Mouse (Mus musculus) CH12.LX (cell line): ENCODE results near the gene Zfp846. TPM values are rescaled to one million over a fixed set of nuclear protein-coding genes. Genes with fewer than 3 reads are reported as not detected.

Source experiments
- DNase-seq: peaks from one replicate; pipeline ENCODE4 v3.0.0-alpha.2; 2013; ENCODE audit errors: extremely low read depth
- H3K27ac ChIP-seq: 2 replicates; pipeline ENCODE4 v1.5.1; 2012; ENCODE audit warnings: low read depth, mild to moderate bottlenecking, control low read depth, moderate library complexity; ENCODE audit not compliant: insufficient read depth
- H3K27me3 ChIP-seq: replicated peaks from 2 replicates; pipeline ENCODE3; 2012; ENCODE audit warnings: inconsistent platforms
- H3K36me3 ChIP-seq, 2 experiments: replicated peaks in 1 of 2; 2 replicates each; pipeline versions ENCODE3 to v1.6.1; 2012; ENCODE audit warnings: inconsistent platforms in 1 of 2, low read length in 1 of 2, mild to moderate bottlenecking in 1 of 2, mixed read lengths in 1 of 2, moderate library complexity in 1 of 2; ENCODE audit not compliant: control insufficient read depth in 1 of 2, insufficient read depth in 1 of 2
- H3K4me1 ChIP-seq, 2 experiments: 2 replicates each; pipeline ENCODE4 v1.6.1; 2012; ENCODE audit warnings: inconsistent platforms in 1 of 2, moderate library complexity in 1 of 2; ENCODE audit not compliant: insufficient read depth in 2 of 2, control insufficient read depth in 1 of 2
- H3K4me2 ChIP-seq: 2 replicates; pipeline ENCODE4 v1.6.1; 2012; ENCODE audit warnings: low read depth, mild to moderate bottlenecking, control low read depth; ENCODE audit not compliant: poor library complexity, insufficient read depth, severe bottlenecking
- H3K4me3 ChIP-seq, 3 experiments: fragments of 150-350 bp in 1 of 3; sonication (generic) in 1 of 3; replicated peaks in 1 of 3; 2 replicates each; pipeline versions ENCODE3 to v1.5.1; 2011 to 2012; ENCODE audit warnings: low read depth in 2 of 3, low read length in 2 of 3, mild to moderate bottlenecking in 2 of 3, moderate library complexity in 2 of 3, control low read depth in 1 of 3, improper control_type of control experiment in 1 of 3, inconsistent platforms in 1 of 3, mixed read lengths in 1 of 3; ENCODE audit not compliant: poor library complexity in 1 of 3
- H3K79me2 ChIP-seq: replicated peaks from 2 replicates; pipeline ENCODE4 v1.6.1; 2012; ENCODE audit warnings: mild to moderate bottlenecking, moderate library complexity; ENCODE audit not compliant: control insufficient read depth, poor library complexity, insufficient read depth, severe bottlenecking; ENCODE audit errors: extremely low read depth
- H3K9ac ChIP-seq: 2 replicates; pipeline ENCODE4 v1.6.1; 2012; ENCODE audit warnings: low read depth, mild to moderate bottlenecking, control low read depth, moderate library complexity; ENCODE audit not compliant: insufficient read depth
- H3K9me3 ChIP-seq: replicated peaks from 2 replicates; pipeline ENCODE3; 2012; ENCODE audit warnings: low read length, inconsistent platforms, mixed read lengths
- CHD1 ChIP-seq: IDR thresholded peaks from 2 replicates; pipeline ENCODE4 v1.6.1; 2012; ENCODE audit warnings: low read depth, low read length, improper control_type of control experiment, inconsistent platforms
- CHD2 ChIP-seq: IDR thresholded peaks from 2 replicates; pipeline ENCODE4 v1.6.1; 2011; ENCODE audit warnings: low read length, improper control_type of control experiment
- CTCF ChIP-seq, 2 experiments: IDR thresholded peaks in 1 of 2; conservative IDR thresholded peaks in 1 of 2; 2 replicates each; pipeline ENCODE4 v1.5.1; 2011 to 2012; ENCODE audit warnings: low read depth in 2 of 2, low read length in 2 of 2, improper control_type of control experiment in 1 of 2, inconsistent platforms in 1 of 2, mild to moderate bottlenecking in 1 of 2, moderate library complexity in 1 of 2
- E2F4 ChIP-seq: IDR thresholded peaks from 2 replicates; pipeline ENCODE4 v1.6.1; 2011; ENCODE audit warnings: low read depth, low read length, improper control_type of control experiment; ENCODE audit not compliant: insufficient replicate concordance
- ELF1 ChIP-seq: IDR thresholded peaks from 2 replicates; pipeline ENCODE4 v1.6.1; 2014; ENCODE audit warnings: low read depth, mild to moderate bottlenecking, inconsistent platforms, low read length, improper control_type of control experiment
- EP300 ChIP-seq: IDR thresholded peaks from 2 replicates; pipeline ENCODE4 v1.6.1; 2011; ENCODE audit warnings: low read length, improper control_type of control experiment
- GABPA ChIP-seq: IDR thresholded peaks from 2 replicates; pipeline ENCODE4 v1.6.1; 2012; ENCODE audit warnings: low read depth, low read length, improper control_type of control experiment, inconsistent platforms; ENCODE audit not compliant: insufficient replicate concordance
- HCFC1 ChIP-seq: IDR thresholded peaks from 2 replicates; pipeline ENCODE4 v1.6.1; 2012; ENCODE audit warnings: low read depth, mild to moderate bottlenecking, inconsistent platforms, low read length, improper control_type of control experiment
- IRF4 ChIP-seq: IDR thresholded peaks from 2 replicates; pipeline ENCODE4 v1.6.1; 2014; ENCODE audit warnings: low read depth, mild to moderate bottlenecking, inconsistent platforms, low read length, improper control_type of control experiment
- JUN ChIP-seq: IDR thresholded peaks from 2 replicates; pipeline ENCODE4 v1.6.1; 2011; ENCODE audit warnings: low read depth, mild to moderate bottlenecking, low read length, improper control_type of control experiment, moderate library complexity; ENCODE audit not compliant: insufficient read depth
- JUND ChIP-seq: conservative IDR thresholded peaks from 2 replicates; pipeline ENCODE4 v1.6.1; 2011; ENCODE audit warnings: low read depth, low read length, improper control_type of control experiment
- KAT2A ChIP-seq: IDR thresholded peaks from 2 replicates; pipeline ENCODE4 v1.6.1; 2012; ENCODE audit warnings: low read length, improper control_type of control experiment, inconsistent platforms; ENCODE audit not compliant: insufficient replicate concordance
- MAFK ChIP-seq: IDR thresholded peaks from 2 replicates; pipeline ENCODE4 v1.6.1; 2011; ENCODE audit warnings: low read length, improper control_type of control experiment; ENCODE audit not compliant: insufficient replicate concordance
- MAX ChIP-seq: IDR thresholded peaks from 2 replicates; pipeline ENCODE4 v1.6.1; 2011; ENCODE audit warnings: low read length, improper control_type of control experiment
- MAZ ChIP-seq: IDR thresholded peaks from 2 replicates; pipeline ENCODE4 v1.6.1; 2012; ENCODE audit warnings: low read depth, mild to moderate bottlenecking, inconsistent platforms, low read length, improper control_type of control experiment, moderate library complexity
- MEF2A ChIP-seq: IDR thresholded peaks from 2 replicates; pipeline ENCODE4 v1.6.1; 2014; ENCODE audit warnings: low read depth, mild to moderate bottlenecking, inconsistent platforms, low read length, improper control_type of control experiment, borderline replicate concordance
- MXI1 ChIP-seq: IDR thresholded peaks from 2 replicates; pipeline ENCODE4 v1.6.1; 2011; ENCODE audit warnings: mild to moderate bottlenecking, low read depth, low read length, improper control_type of control experiment
- MYC ChIP-seq: IDR thresholded peaks from 2 replicates; pipeline ENCODE4 v1.6.1; 2011; ENCODE audit warnings: low read depth, mild to moderate bottlenecking, improper control_type of control experiment, low read length
- NELFE ChIP-seq: IDR thresholded peaks from 2 replicates; pipeline ENCODE4 v1.6.1; 2011; ENCODE audit warnings: low read depth, low read length, improper control_type of control experiment
- NRF1 ChIP-seq: IDR thresholded peaks from 2 replicates; pipeline ENCODE4 v1.6.1; 2014; ENCODE audit warnings: low read depth, mild to moderate bottlenecking, inconsistent platforms, low read length, improper control_type of control experiment, moderate library complexity
- PAX5 ChIP-seq: IDR thresholded peaks from 2 replicates; pipeline ENCODE4 v1.6.1; 2012; ENCODE audit warnings: low read length, inconsistent platforms, mixed read lengths
- POLR2A ChIP-seq: IDR thresholded peaks from 2 replicates; pipeline ENCODE4 v1.6.1; 2011; ENCODE audit warnings: low read depth, mild to moderate bottlenecking, improper control_type of control experiment, low read length
- POLR2AphosphoS2 ChIP-seq: IDR thresholded peaks from 2 replicates; pipeline ENCODE4 v1.6.1; 2011; ENCODE audit warnings: low read depth, low read length, improper control_type of control experiment
- RAD21 ChIP-seq: IDR thresholded peaks from 2 replicates; pipeline ENCODE4 v1.6.1; 2011; ENCODE audit warnings: low read depth, mild to moderate bottlenecking, low read length, improper control_type of control experiment, moderate library complexity
- RCOR1 ChIP-seq: conservative IDR thresholded peaks from 2 replicates; pipeline ENCODE4 v1.6.1; 2012; ENCODE audit warnings: low read depth, mild to moderate bottlenecking, inconsistent platforms, low read length, improper control_type of control experiment
- SIN3A ChIP-seq: IDR thresholded peaks from 2 replicates; pipeline ENCODE4 v1.6.1; 2012; ENCODE audit warnings: low read length, improper control_type of control experiment, inconsistent platforms
- SMC3 ChIP-seq: IDR thresholded peaks from 2 replicates; pipeline ENCODE4 v1.6.1; 2011; ENCODE audit warnings: low read depth, low read length, improper control_type of control experiment
- TBP ChIP-seq: conservative IDR thresholded peaks from 2 replicates; pipeline ENCODE4 v1.6.1; 2011; ENCODE audit warnings: low read depth, low read length, improper control_type of control experiment
- TCF12 ChIP-seq: IDR thresholded peaks from 2 replicates; pipeline ENCODE4 v1.6.1; 2014; ENCODE audit warnings: low read depth, mild to moderate bottlenecking, inconsistent platforms, low read length, improper control_type of control experiment
- UBTF ChIP-seq: IDR thresholded peaks from 2 replicates; pipeline ENCODE4 v1.6.1; 2012; ENCODE audit warnings: low read depth, mild to moderate bottlenecking, inconsistent platforms, low read length, improper control_type of control experiment, moderate library complexity
- USF1 ChIP-seq: IDR thresholded peaks from 2 replicates; pipeline ENCODE4 v1.6.1; 2014; ENCODE audit warnings: low read depth, mild to moderate bottlenecking, inconsistent platforms, low read length, improper control_type of control experiment
- USF2 ChIP-seq: conservative IDR thresholded peaks from 2 replicates; pipeline ENCODE4 v1.6.1; 2011; ENCODE audit warnings: low read depth, low read length, improper control_type of control experiment
- ZMIZ1 ChIP-seq: IDR thresholded peaks from 2 replicates; pipeline ENCODE4 v1.6.1; 2012; ENCODE audit warnings: low read depth, mild to moderate bottlenecking, inconsistent platforms, low read length, improper control_type of control experiment
- dilution Hi-C: fragments of 300-500 bp; cut with MboI; formaldehyde crosslinking; loops from 2 replicates; pipeline ENCODE4 v1.14.3; 2020; ENCODE audit warnings: low sequenced_read_pairs; ENCODE audit not compliant: extremely low pct_unique_long_range_greater_than_20kb, extremely low pct_ligation_motif_present
- in situ Hi-C: fragments of 300-500 bp; cut with MboI; formaldehyde crosslinking; loops from 3 replicates; pipeline ENCODE4 v1.14.3; 2019; ENCODE audit warnings: low sequenced_read_pairs, low pct_ligation_motif_present, low pct_unique_long_range_greater_than_20kb, mixed read lengths
- polyA plus RNA-seq: library from polyadenylated mRNA; unstranded; fragments of >175 nt; gene quantifications from 2 replicates; pipeline ENCODE4 v1.2.1, GENCODE M21; 2012; ENCODE audit warnings: low read depth; ENCODE audit not compliant: insufficient read length
- total RNA-seq, 2 experiments: library from RNA; depleted of rRNA; stranded (reverse); fragments of 300-350 nt in 1 of 2; fragments of >200 nt in 1 of 2; gene quantifications; 2 replicates each; pipeline ENCODE4 v1.2.3; 2012 to 2014

The Zfp846 gene
- total and polyA plus RNA-seq, 3 experiments: 2.8 to 4.9 (median 4.8) TPM

GRCm38 (mm10) chr9:20651602-20652259, 70.6 kb downstream of the Zfp846 start, which contains the start of gene Pin1:
Gene Pin1, plus strand, starts transcription at chr9:20652095.
- Histone ChIP-seq H3K4me1 (peaks cover 14 to 37% of the 10 kb centered on the region in 2 experiments; a peak in 3 of 4 replicates), H3K4me3 (peak within 1 kb of the TSS; percentile 92 to 99 (median 97)), H3K4me2 (peak within 1 kb of the TSS; percentile 98), H3K9ac (peak within 1 kb of the TSS; percentile 85), H3K27ac (no peak within 1 kb of the TSS; the same call in 1 of the 2 replicates), H3K27me3 (no peaks in the 10 kb centered on the region), H3K79me2 (peaks cover 44% of the 10 kb centered on the region), H3K36me3 (peaks cover 31 to 61% of the 10 kb centered on the region in 2 experiments), H3K9me3 (no peaks in the 10 kb centered on the region)
- no peak for TF ChIP-seq JUN
- no peak for TF ChIP-seq MAZ
- peak; percentile 90 for TF ChIP-seq POLR2A
- no peak for TF ChIP-seq MAFK
- peak; percentile 64; the same call in 1 of the 2 replicates for TF ChIP-seq MEF2A
- TF ChIP-seq E2F4: peak; percentile 32; the same call in 1 of the 2 replicates
- TF ChIP-seq JUND: no peak
- TF ChIP-seq KAT2A: peak; percentile 85; the same call in 1 of the 2 replicates
- TF ChIP-seq IRF4: no peak
- TF ChIP-seq POLR2AphosphoS2: peak; percentile 79; the same call in 1 of the 2 replicates
- peak; percentile 93 for TF ChIP-seq SIN3A
- TF ChIP-seq NRF1: peak; percentile 73
- TF ChIP-seq HCFC1: peak; percentile 80
- TF ChIP-seq GABPA: no peak
- TF ChIP-seq USF2: no peak
- peak; percentile 72 for TF ChIP-seq MAX
- TF ChIP-seq TBP: no peak
- TF ChIP-seq MYC: no peak
- peak; percentile 100 for TF ChIP-seq MXI1
- TF ChIP-seq ZMIZ1: peak; percentile 92
- peak; percentile 90 for TF ChIP-seq TCF12
- no peak for TF ChIP-seq PAX5
- TF ChIP-seq SMC3: no peak
- TF ChIP-seq CHD2: peak; percentile 91
- TF ChIP-seq RAD21: no peak
- no peak for TF ChIP-seq CTCF (conservative IDR thresholded peaks at IDR 0.05 in 1 of 2, IDR thresholded peaks at IDR 0.05 in 1 of 2; ENCODE audit: low read depth in 2 of 2, low read length in 2 of 2)
- TF ChIP-seq EP300: no peak
- no peak for TF ChIP-seq CHD1
- TF ChIP-seq UBTF: no peak
- TF ChIP-seq RCOR1: no peak
- TF ChIP-seq USF1: no peak
- peak; percentile 99 for TF ChIP-seq ELF1
- peak; percentile 93 for TF ChIP-seq NELFE
- DNase-seq: peak; percentile 99
- in situ Hi-C loops (no loop called here), dilution Hi-C loops (no loop called here)
